Mouse (Mus musculus) forebrain, embryonic 15.5 days (tissue): ENCODE measurements at regions not wholly inside any gene's neighbourhood (a gene's known extent, or its start where the extent isn't known, plus 50 kb on each side); places are given as distances from the start of the nearest gene placed in this dataset.

Source experiments
- ATAC-seq: fragments of 200-750 bp; cut with Nextera tagmentation; replicated peaks from 2 replicates; pipeline ENCODE4 v1.8.0; 2017; ENCODE audit warnings: mild to moderate bottlenecking, moderate TSS enrichment, moderate library complexity
- H3K27ac ChIP-seq: fragments of 300-500 bp; sonication (generic); replicated peaks from 2 replicates; pipeline ENCODE4 v1.5.1; 2015; ENCODE audit warnings: mild to moderate bottlenecking, inconsistent platforms
- H3K27me3 ChIP-seq: fragments of 300-500 bp; sonication (generic); 2 replicates; pipeline ENCODE4 v1.6.1; 2015; ENCODE audit warnings: inconsistent platforms
- H3K36me3 ChIP-seq: fragments of 300-500 bp; sonication (generic); 2 replicates; pipeline ENCODE4 v1.6.1; 2015; ENCODE audit warnings: mild to moderate bottlenecking, inconsistent platforms
- H3K4me1 ChIP-seq: fragments of 300-500 bp; sonication (generic); 2 replicates; pipeline ENCODE4 v1.6.1; 2015; ENCODE audit warnings: inconsistent platforms
- H3K4me2 ChIP-seq: fragments of 300-500 bp; sonication (generic); replicated peaks from 2 replicates; pipeline ENCODE4 v1.6.1; 2015; ENCODE audit warnings: mild to moderate bottlenecking, inconsistent platforms
- H3K4me3 ChIP-seq: fragments of 300-500 bp; sonication (generic); 2 replicates; pipeline ENCODE4 v1.5.1; 2015; ENCODE audit warnings: mild to moderate bottlenecking, inconsistent platforms
- H3K9ac ChIP-seq: fragments of 300-500 bp; sonication (generic); replicated peaks from 2 replicates; pipeline ENCODE4 v1.6.1; 2015; ENCODE audit warnings: mild to moderate bottlenecking, inconsistent platforms
- H3K9me3 ChIP-seq: fragments of 300-500 bp; sonication (generic); 2 replicates; pipeline ENCODE4 v1.6.1; 2016; ENCODE audit warnings: inconsistent platforms
- WGBS: fragments of 180-500 bp; shearing (Covaris S2); methylation state at CpG from one replicate; pipeline ENCODE4 v1.1.7; 2015; ENCODE audit warnings: mixed read lengths; 5-methylcytosine and 5-hydroxymethylcytosine counted together

GRCm38 (mm10) chr13:99617457-99617856 lies 101.1 kb upstream of the Map1b start:
- 63% methylated on average over 5 of the region's 5 CpGs for WGBS
- 0 out of 2 replicates have a peak, but pooled peaks cover 5% of the 10 kb centered on the region for H3K4me1 ChIP-seq

GRCm38 (mm10) chr13:99611715-99612494 lies 95.6 kb upstream of the Map1b start:
- WGBS, result 72% methylated on average over 18 of the region's 18 CpGs
- no peaks in the 10 kb centered on the region for H3K27me3 ChIP-seq
- H3K4me3 ChIP-seq, result no peak overlapping the region
- ATAC-seq, result no peak
- no peak overlapping the region for H3K27ac ChIP-seq
- peaks cover 19% of the 10 kb centered on the region for H3K4me1 ChIP-seq
- H3K36me3 ChIP-seq, result no peaks in the 10 kb centered on the region
- H3K9me3 ChIP-seq, result no peaks in the 10 kb centered on the region
- no peak overlapping the region for H3K9ac ChIP-seq
- H3K4me2 ChIP-seq, result no peak overlapping the region

More at GRCm38 (mm10) chr13:99617457-99617856, 101.1 kb upstream of the Map1b start:
- no peak overlapping the region for H3K4me2 ChIP-seq
- H3K4me3 ChIP-seq, result no peak overlapping the region
- no peak overlapping the region for H3K9ac ChIP-seq
- ATAC-seq, result no peak
- no peak overlapping the region for H3K27ac ChIP-seq
- no peaks in the 10 kb centered on the region for H3K9me3 ChIP-seq
- no peaks in the 10 kb centered on the region for H3K27me3 ChIP-seq
- H3K36me3 ChIP-seq, result no peaks in the 10 kb centered on the region

GRCm38 (mm10) chr13:99610498-99610897 lies 94.2 kb upstream of the Map1b start:
- Histone ChIP-seq H3K4me1 (peaks cover 19% of the 10 kb centered on the region), H3K4me3 (no peak overlapping the region), H3K27me3 (no peaks in the 10 kb centered on the region), H3K36me3 (no peaks in the 10 kb centered on the region), H3K9me3 (no peaks in the 10 kb centered on the region), H3K4me2 (no peak overlapping the region), H3K9ac (no peak overlapping the region), H3K27ac (no peak overlapping the region)
- WGBS, result 47% methylated on average over 5 of the region's 5 CpGs
- no peak for ATAC-seq

GRCm38 (mm10) chr13:99609151-99610146 lies 93.1 kb upstream of the Map1b start:
- WGBS, result 18% methylated on average over 9 of the region's 9 CpGs
- Histone ChIP-seq H3K36me3 (no peaks in the 10 kb centered on the region), H3K27me3 (no peaks in the 10 kb centered on the region), H3K4me2 (no peak overlapping the region), H3K4me3 (no peak overlapping the region), H3K9me3 (no peaks in the 10 kb centered on the region), H3K4me1 (peaks cover 19% of the 10 kb centered on the region), H3K27ac (no peak overlapping the region; the same call in 1 of the 2 replicates), H3K9ac (no peak overlapping the region)
- peak; percentile 62; the same call in 1 of the 2 replicates for ATAC-seq

GRCm38 (mm10) chr13:99608591-99608990 lies 92.3 kb upstream of the Map1b start:
- WGBS, result 39% methylated on average over 5 of the region's 5 CpGs
- no peak for ATAC-seq
- H3K27me3 ChIP-seq, result no peaks in the 10 kb centered on the region
- no peaks in the 10 kb centered on the region for H3K36me3 ChIP-seq
- H3K4me3 ChIP-seq, result no peak overlapping the region
- peaks cover 19% of the 10 kb centered on the region for H3K4me1 ChIP-seq
- H3K4me2 ChIP-seq, result no peak overlapping the region
- no peak overlapping the region for H3K9ac ChIP-seq
- H3K27ac ChIP-seq, result no peak overlapping the region; the same call in 1 of the 2 replicates
- no peaks in the 10 kb centered on the region for H3K9me3 ChIP-seq

GRCm38 (mm10) chr13:99607208-99607607 lies 90.9 kb upstream of the Map1b start:
- no peaks in the 10 kb centered on the region for H3K9me3 ChIP-seq
- WGBS, result 90% methylated on average over 6 of the region's 6 CpGs
- no peak for ATAC-seq
- no peak overlapping the region for H3K27ac ChIP-seq
- peaks cover 19% of the 10 kb centered on the region for H3K4me1 ChIP-seq
- no peak overlapping the region for H3K4me2 ChIP-seq
- no peaks in the 10 kb centered on the region for H3K27me3 ChIP-seq
- no peaks in the 10 kb centered on the region for H3K36me3 ChIP-seq
- no peak overlapping the region for H3K9ac ChIP-seq
- H3K4me3 ChIP-seq, result no peak overlapping the region

GRCm38 (mm10) chr13:99606606-99606990 lies 90.3 kb upstream of the Map1b start:
- 36% methylated on average over 1 of the region's 1 CpGs for WGBS
- no peaks in the 10 kb centered on the region for H3K36me3 ChIP-seq
- no peak for ATAC-seq

GRCm38 (mm10) chr13:99605866-99606605 lies 89.7 kb upstream of the Map1b start:
- no peak overlapping the region for H3K27ac ChIP-seq
- ATAC-seq, result no peak
- no peaks in the 10 kb centered on the region for H3K36me3 ChIP-seq
- H3K4me1 ChIP-seq, result peaks cover 19% of the 10 kb centered on the region
- H3K27me3 ChIP-seq, result no peaks in the 10 kb centered on the region
- H3K4me2 ChIP-seq, result no peak overlapping the region
- no peak overlapping the region for H3K4me3 ChIP-seq
- WGBS, result 61% methylated on average over 2 of the region's 2 CpGs
- H3K9ac ChIP-seq, result no peak overlapping the region
- H3K9me3 ChIP-seq, result no peaks in the 10 kb centered on the region

More at GRCm38 (mm10) chr13:99606606-99606990, 90.3 kb upstream of the Map1b start:
- Histone ChIP-seq H3K27me3 (no peaks in the 10 kb centered on the region), H3K4me2 (no peak overlapping the region), H3K9ac (no peak overlapping the region), H3K4me3 (no peak overlapping the region), H3K27ac (no peak overlapping the region), H3K4me1 (peaks cover 19% of the 10 kb centered on the region), H3K9me3 (no peaks in the 10 kb centered on the region)

- peaks cover 14% of the 10 kb centered on the region for H3K4me1 ChIP-seq
- no peak for ATAC-seq
- WGBS, result 55% methylated on average over 2 of the region's 2 CpGs
Observed at GRCm38 (mm10) chr13:99597891-99598290, 81.6 kb upstream of the Map1b start.

GRCm38 (mm10) chr13:99593846-99594813 lies 77.8 kb upstream of the Map1b start:
- H3K4me1 ChIP-seq, result peaks cover 18% of the 10 kb centered on the region
- H3K27me3 ChIP-seq, result no peaks in the 10 kb centered on the region
- 23% methylated on average over 17 of the region's 17 CpGs for WGBS
- 0 out of 2 replicates have a peak overlapping the region, but pooled peaks have one; percentile 1 for H3K27ac ChIP-seq
- ATAC-seq, result peak; percentile 62
- no peak overlapping the region for H3K9ac ChIP-seq
- no peak overlapping the region for H3K4me3 ChIP-seq
- H3K9me3 ChIP-seq, result no peaks in the 10 kb centered on the region
- no peak overlapping the region for H3K4me2 ChIP-seq
- H3K36me3 ChIP-seq, result no peaks in the 10 kb centered on the region

More at GRCm38 (mm10) chr13:99597891-99598290, 81.6 kb upstream of the Map1b start:
- no peak overlapping the region for H3K4me3 ChIP-seq
- H3K9ac ChIP-seq, result no peak overlapping the region
- H3K27me3 ChIP-seq, result no peaks in the 10 kb centered on the region
- no peaks in the 10 kb centered on the region for H3K36me3 ChIP-seq
- no peak overlapping the region for H3K27ac ChIP-seq
- no peaks in the 10 kb centered on the region for H3K9me3 ChIP-seq
- H3K4me2 ChIP-seq, result no peak overlapping the region

- H3K27me3 ChIP-seq, result no peaks in the 10 kb centered on the region
- no peak overlapping the region for H3K4me3 ChIP-seq
- no peak overlapping the region for H3K9ac ChIP-seq
- H3K4me2 ChIP-seq, result no peak overlapping the region
- no peak for ATAC-seq
- WGBS, result 47% methylated on average over 8 of the region's 8 CpGs
- no peaks in the 10 kb centered on the region for H3K9me3 ChIP-seq
- no peaks in the 10 kb centered on the region for H3K36me3 ChIP-seq
- H3K4me1 ChIP-seq, result peaks cover 18% of the 10 kb centered on the region
- H3K27ac ChIP-seq, result no peak overlapping the region
Observed at GRCm38 (mm10) chr13:99593243-99593635, 76.9 kb upstream of the Map1b start.
